Mouse (Mus musculus): ENCODE data around the gene Cilp2.
A peak's percentile ranks its signal among the peaks of the same experiment; 100 is the strongest.

Gene Cilp2

DNA sequence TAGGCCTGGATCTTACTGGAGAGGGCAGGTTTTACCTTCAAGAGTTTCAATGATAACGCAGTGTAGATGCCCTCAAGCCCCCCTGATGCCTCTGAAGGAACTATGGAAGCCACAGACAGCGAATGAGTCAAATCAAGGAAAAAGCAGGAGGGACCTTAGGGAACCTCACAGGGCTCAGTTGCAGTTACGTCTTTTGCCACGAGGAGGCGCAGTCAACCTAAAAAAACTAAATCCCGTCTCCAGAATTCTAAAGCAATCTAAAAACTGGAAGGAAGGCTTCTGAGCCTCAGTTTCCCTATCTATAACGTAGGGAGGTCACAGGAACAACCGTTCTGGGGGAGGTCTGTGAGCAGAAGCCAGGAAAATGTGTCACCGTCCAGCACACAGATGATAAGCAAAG is 13.3 kb downstream of the Cilp2 start:
- peak in 1 of 2 experiments; percentile 47 for DNase-seq (ENCODE audit: low spot score in 2 of 2)

DNA sequence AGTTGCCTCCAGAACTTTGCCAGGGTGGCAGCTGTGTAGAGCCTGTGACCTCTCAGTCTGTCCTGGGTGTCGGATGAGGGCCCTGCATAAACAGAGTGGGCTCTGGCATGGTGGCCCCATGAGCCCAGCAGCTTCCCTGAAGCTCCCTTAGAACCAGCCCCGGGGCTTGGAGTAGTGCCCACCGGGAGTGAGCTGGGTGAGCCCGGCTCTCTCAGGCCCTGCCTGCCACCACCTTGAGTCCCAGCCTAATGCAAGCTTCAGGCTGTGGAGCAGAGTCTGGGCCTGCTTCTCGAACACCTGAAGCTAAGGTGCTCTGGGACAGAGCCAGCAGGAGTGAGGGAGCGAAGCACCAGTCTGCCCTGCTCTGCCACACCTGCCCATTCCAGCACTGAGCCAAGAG is 16.6 kb downstream of the Cilp2 start:
- no peak for DNase-seq (ENCODE audit: low spot score in 2 of 2)

DNA sequence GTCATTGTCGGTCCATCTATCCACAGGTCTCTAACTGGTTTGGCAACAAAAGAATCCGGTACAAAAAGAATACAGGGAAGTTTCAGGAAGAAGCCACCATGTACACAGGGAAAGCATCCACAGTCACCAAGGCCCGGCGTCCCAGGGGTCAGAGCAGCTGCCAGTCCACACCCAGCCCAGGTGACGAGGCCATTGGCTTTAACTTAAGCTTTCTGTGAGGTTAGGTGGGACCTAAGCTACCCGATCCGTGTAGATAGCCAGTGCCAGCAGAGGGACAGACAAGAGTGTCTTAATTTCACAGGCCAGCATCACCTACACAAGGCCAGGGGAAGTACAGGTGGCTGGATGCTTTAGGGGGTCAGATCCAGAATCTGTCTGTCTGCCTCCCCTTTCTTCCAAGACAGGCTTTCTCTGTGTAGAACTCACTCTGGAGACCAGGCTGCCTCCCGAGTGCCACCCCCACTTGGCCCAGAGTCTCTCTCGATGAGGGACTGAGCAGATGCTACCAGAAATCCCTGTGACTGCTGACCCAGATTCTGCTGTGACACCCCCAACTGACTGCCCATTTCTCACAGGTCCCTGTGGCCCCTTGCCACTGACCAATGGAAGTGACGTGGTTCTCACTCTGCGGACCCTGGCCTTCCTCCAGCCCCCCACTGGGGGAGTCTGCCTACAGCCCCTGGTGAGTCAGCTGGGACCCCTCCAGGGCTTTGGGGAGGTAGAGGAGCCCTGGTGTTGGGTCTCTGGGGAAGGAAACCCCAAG is 17.3 kb downstream of the Cilp2 start:
- DNase-seq (ENCODE audit: low spot score in 2 of 2) = no peak

DNA sequence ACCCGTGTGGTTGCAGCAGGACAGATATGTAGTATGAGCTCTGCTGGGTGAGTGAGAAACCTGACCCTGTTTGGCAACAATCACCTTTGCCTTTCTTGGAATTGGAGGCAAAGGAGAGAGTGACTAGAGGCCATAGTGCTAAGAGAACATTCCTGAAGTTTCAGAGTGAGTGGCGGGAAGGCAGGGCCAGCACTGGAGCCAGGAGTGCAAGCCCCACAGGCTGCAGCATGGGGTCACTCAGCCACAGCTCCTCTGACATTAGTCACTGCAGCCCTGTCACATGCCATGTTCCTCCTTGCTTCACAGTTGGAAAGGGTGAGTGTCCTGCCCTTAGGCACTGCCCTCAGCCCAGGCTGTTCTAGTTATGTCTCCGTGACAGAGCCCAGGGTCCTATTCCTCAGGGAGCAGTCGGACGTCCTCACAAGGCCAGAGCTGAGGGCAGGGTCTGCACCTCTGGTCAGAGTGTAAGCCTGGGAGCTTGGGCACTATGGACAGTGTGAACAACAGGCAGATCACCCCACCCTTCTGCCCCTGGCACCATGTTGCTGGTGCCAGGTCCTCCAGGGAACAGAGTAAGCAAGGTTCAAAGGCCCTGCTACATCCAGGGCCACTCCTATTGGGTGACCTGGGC is 19.7 kb downstream of the Cilp2 start:
- no peak for DNase-seq (ENCODE audit: low spot score in 2 of 2)

DNA sequence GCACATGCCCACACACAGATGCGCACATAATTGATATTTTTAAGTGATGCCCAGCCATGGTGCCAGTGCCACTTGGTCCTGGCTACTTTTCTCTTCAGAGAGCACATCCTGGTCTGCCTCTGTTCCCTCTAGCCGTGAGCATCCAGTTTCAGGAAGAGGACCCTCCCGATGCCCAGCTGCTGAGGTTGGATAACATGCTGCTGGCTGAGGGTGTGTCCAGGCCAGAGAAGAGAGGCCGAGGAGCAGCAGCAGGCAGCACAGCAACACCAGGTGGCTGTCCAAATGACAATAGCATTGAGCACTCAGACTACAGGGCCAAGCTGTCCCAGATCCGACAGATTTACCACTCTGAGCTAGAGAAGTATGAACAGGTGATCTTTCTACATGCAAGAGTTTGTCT is 23.3 kb downstream of the Cilp2 start:
- DNase-seq (ENCODE audit: low spot score in 2 of 2) = no peak

DNA sequence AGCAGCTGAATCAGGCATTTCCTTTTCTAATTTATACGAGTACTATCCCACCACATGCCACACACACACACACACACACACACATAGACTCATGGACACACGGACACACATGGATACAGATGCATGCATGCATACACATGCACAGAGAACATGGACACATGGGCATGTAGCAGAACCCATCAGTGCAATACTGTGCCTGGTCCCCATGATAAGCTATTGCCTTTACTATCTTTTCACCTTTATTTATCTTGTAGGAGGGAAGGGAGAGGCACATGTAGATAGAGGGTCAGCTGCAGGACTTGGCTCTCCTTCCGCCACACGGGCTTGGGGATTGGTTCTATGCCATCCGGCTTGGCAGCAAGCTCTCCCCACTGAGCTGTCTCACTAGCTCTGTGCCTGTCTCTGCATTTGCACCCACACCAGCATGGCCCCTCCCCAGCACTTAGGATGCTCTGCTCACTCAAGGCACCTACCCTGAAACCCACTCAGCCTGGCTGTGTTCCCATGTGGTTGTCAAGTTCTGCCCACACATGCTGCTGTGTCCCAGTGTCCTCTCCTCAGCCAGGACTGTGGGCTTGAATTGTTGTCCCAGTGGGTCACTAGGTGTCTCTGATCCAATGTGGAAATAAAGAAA is 24.0 kb downstream of the Cilp2 start:
- DNase-seq (ENCODE audit: low spot score in 2 of 2) = no peak

DNA sequence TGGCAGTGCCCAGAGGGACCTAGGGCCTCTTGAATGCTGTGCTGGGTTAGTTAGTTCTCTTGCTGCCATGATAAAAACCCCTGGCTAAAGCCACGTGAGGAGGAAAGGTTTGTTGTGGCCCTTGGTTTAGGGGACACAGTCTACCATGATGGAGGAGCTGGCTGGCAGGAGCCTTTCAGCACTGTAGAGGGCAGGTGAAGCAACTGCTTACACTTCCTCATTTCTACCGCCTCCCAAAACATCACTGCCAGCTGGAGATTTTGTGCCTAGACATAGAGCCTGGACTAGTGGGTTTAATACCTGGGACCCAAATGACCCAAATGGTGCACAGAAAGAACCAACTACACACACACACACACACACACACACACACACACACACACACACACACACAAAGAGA is 26.2 kb downstream of the Cilp2 start:
- no peak for DNase-seq (ENCODE audit: low spot score in 2 of 2)

DNA sequence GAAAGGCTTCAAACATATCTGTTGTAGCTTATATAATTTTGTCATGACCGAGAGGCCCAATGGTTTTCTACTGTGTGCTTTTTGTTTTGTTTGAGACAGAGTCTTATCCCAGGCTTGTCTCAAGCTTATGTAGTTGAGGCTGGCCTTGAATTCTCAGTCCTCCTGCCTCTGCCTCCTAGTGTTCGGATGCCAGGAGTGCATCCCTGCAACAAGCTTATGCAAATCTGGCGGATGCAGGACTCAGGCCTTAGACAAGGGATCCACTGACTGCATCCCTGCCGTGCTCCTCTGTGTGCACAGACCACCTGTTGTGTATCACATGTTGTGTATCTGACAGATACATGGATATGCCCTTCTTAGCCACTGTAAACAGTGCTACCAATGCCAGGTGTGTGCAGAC is 26.7 kb downstream of the Cilp2 start:
- no peak for DNase-seq (ENCODE audit: low spot score in 2 of 2)

DNA sequence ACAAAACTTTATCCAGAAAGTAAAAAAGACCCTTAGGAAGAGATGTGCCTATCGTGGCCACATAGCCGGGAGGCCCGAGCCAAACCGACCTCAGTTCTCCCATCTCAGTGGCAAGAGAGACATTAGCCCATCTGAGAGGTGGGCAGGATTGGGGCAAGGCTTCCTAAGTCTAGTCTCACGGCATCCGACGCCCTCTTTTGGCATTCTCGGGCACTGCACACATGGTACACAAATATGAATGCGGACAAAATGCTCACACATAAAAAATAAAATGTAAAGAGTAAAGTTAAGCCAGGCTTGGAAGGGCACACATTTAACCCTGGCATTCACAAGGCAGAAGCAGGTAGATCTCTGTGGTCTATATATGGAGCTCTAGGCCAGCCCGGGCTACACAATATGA is 33.6 kb downstream of the Cilp2 start:
- no peak for DNase-seq (ENCODE audit: low spot score in 2 of 2)

DNA sequence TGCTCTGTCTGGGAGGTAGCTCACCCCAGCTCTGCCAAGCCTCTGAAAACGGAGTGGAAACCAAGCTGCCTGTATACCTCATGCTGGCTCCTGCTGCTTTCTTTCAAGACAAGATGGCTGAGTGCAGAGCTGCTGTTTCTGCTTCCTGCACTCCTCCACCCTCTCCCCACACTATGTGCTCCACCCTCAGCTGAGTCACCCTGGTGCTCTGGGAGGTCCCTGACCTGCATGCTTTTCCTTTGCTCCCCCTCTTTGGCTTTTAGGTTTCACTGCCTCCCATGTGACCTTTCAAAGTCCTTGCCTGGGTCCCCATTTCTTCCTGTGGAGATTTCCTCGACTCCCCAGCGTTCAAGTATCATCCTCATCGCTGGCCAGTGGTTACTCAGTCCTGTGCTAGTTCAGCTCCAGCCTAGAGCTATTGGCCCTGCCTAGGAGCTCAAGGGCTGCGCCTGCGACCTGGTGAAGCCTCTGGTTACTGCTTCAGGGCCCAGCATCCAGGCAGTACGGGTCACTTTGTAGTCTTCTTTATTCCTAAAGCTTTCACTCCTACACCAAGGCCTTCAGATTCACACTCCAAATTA is 36.5 kb downstream of the Cilp2 start:
- no peak for DNase-seq (ENCODE audit: low spot score in 2 of 2)

DNA sequence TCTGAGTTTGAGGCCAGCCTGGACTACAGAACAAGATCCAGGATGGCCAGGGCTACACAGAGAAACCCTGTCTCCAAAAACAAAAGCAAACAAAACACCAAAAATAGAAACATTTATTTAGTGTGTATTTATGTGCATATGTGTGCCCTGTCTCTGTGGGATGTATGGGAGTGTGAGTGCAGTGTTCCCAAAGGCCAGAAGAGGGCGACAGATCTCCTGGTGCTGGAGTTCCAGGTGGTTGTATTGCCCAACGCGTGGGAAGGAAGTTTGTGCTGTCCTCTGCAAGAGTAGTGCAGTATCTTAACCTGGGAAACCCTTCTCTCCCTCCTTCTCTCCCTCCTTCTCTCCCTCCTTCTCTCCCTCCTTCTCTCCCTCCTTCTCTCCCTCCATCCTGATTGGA is 37.6 kb downstream of the Cilp2 start:
- DNase-seq (ENCODE audit: low spot score in 2 of 2) = peak in 1 of 2 experiments; percentile 16

DNA sequence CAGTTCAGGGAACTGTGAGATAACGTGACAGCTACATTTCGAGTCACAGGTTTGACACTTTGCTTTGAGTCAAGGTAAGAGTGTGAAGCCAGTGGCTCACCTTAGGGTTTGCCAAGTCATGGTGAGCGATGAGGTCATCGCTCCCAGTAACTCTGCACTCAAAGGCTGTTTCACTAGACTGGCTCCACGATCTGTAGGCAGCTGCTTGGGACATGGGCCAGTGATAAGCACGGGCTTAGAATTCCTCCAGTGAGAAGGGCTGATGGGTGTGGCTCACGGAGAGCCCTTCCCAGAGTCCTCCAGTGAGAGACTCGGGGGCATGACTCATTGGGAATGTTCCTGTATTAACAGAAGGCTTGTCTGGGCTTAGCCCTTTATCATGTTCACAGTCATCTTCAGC is 38.5 kb downstream of the Cilp2 start:
- DNase-seq (ENCODE audit: low spot score in 2 of 2) = no peak

DNA sequence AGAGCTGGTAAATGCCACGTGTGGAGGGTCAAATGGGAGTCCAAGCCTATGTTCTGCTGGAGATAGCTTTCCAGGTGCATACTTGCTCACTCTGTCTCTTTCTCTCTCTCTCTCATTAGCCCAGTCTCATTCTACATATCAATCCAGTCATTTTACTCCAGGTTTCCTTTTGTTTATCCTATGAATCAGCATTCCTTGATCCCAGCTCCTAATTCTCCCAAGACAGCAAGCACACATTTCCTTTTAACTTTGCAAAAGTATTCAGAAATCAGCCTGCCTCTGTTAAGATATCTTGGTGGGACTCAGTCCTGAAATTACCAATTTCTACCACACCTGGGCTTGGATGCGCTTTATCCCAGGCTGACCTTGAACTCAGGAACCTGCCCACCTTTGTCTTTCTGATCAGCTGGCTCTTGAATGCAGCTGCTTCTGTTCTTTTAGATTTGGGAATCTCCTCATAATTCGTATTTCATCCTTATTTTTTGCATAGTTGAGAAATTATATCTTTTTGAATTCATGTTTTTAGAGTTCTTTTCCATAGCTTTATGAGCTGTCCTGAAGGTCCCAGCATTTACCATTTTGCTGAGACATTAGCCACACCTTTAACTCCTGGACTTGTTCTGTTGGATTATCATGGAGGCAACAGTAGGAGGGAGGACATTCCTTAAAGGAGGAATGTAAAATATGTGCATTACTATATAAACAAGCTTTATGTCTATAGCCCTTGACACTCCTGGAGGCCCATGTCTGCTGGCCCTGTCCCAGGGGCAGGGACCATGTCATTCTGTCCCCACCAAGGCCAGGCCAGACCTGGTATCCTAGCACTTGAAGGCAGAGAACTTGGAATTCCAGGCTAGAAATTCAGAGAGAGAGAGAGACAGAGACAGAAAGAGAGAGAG is 40.1 kb downstream of the Cilp2 start:
- DNase-seq (ENCODE audit: low spot score in 2 of 2) = no peak

DNA sequence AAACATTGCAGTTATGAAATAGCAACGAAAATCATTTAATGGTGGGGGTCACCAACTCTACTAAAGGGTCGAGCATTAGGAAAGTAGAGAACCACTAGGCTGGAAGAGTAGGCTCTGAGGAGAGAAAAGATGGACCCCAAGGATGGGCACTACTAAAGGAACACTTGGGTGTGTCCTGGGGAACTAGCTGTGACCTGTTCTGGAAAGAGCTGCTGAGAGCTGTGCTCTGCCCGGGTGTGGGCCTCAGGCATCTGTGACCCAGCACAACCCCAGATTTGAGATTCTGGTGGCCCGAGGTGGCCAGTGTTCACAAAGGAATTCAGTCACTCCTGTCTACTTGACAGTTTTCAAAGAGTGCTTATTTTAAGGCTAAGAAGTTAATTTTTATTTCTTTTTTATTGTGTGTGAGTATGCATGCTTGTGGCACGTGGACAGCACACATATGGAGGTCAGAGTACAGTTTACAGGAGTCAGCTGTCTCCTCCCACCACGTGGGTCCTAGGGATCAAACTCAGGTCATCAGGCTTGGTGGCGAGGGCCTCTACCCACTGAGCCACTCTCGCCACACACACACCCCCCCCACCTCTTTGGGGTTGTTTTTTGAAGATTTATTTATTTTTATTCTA is 50.3 kb downstream of the Cilp2 start:
- DNase-seq (ENCODE audit: low spot score in 2 of 2) = no peak

DNA sequence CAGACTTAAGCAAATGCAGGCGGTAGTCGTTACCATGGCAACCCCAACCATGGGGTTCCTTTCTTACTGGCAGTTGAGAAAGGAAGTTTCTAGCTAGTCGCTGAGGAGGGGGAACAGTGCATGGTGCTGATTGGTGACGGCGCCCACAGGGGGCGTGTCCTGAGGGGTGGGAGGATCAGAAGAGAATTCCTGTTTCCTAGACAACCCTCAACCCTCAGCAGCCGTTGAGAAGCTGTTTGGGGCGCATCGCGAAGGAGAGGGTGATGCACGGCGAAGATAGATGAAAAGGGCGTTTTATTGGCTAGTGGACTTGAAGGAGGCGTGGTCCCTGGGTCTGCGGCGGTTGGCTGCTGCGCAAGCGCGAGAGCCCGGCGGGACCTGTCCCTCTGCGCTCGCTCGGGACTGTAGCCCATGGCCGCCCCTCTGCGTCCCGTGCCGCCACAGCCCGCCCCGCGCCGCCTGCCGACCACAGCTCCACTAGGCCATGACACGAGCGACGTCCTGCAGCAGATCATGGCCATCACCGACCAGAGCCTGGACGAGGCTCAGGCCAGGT is 55.1 kb downstream of the Cilp2 start, which contains the start of gene Pbx4:
Gene Pbx4, plus strand, starts transcription at position 194 of the 556 bp plus-strand sequence.
- peak; percentile 96 for DNase-seq (ENCODE audit: low spot score in 2 of 2)
